Mouse (Mus musculus): ENCODE results near the gene Sys1. TPM values are rescaled to one million over a fixed set of nuclear protein-coding genes. Genes with fewer than 3 reads are reported as not detected.

The Sys1 gene
- total RNA-seq, 2 experiments from 2014 or later, result 26.0 to 26.2 TPM

DNA sequence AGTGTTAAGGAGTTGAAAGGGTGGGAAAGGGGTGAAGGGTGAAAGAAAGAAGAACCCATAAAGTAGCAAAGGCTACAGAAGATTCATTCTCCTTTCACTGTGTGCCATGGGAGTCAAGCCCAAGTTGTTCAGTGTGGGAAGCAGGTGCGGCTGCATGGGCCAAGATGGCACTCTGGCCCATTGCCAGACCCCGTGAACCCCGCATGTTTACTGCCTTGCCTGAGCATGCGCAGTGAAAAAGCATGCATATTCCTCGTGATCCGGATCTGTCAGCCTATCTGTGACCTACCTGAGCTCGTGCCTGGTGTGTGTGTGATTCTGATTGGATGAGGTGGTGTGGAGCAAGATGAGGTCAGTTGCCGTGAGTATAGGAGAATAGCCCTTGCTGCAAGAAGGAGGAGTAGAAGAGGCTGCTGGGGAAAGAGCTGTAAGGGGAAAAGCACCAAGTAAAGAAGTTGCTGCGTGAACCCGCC is 66.6 kb downstream of the Sys1 start:
- DNase-seq (ENCODE audit: low spot score), result peak; percentile 11

DNA sequence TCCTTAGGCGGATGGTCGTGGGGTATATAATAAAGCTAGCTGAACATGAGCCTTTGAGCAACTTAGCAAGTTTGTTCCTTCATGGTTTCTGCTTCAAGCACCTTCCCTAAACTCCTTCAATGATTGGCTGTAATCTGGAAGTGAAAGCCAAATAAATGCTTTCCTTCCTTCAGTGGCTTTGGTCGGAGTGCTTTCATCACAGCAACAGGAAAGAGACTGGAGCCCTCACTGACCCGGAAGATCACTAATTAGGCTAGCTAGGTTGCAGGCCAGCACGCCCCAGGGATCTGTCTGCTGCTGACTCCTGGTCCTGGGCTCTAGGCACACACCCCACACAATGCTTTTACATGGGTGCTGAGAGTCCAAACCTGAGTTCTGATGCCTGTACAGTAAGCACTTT is 71.8 kb downstream of the Sys1 start:
- no peak for DNase-seq (ENCODE audit: low spot score)

Other genes with a start within 250 kb of the Sys1 start
- gene Wfdc15b, start 235.3 kb upstream of the Sys1 start, total RNA-seq (2021), result not detected
- gene Svs2, start 218.5 kb upstream of the Sys1 start, total RNA-seq (2021), result not detected
- not detected for gene Svs3b, start 200.3 kb upstream of the Sys1 start, total RNA-seq (2021)
- gene Svs4, start 178.5 kb upstream of the Sys1 start, total RNA-seq (2021), result not detected
- not detected for gene Svs3a, start 167.7 kb upstream of the Sys1 start, total RNA-seq (2021)
- gene Svs6, start 140.2 kb upstream of the Sys1 start, total RNA-seq (2021), result not detected
- gene Svs5, start 124.2 kb upstream of the Sys1 start, total RNA-seq (2021), result not detected
- gene Slpi, start 67.9 kb upstream of the Sys1 start, total RNA-seq (2021), result under 1 TPM in 1 of 2 experiments, not detected in 1; 0.73 TPM
- not detected for gene Rbpjl, start 53.8 kb upstream of the Sys1 start, total RNA-seq (2021)
- gene Matn4, start 51.8 kb upstream of the Sys1 start, total RNA-seq (2021), result under 1 TPM; 0.59 to 0.78 TPM
- 10 to 100 TPM; 62.6 to 77.3 TPM for gene Sdc4, start 13.1 kb upstream of the Sys1 start, total RNA-seq (2021)
- gene Gm20458, start 4.0 kb downstream of the Sys1 start, total RNA-seq (2021), result 1 to 10 TPM; 3.8 to 6.5 TPM
- gene Trp53tg5, start 16.8 kb downstream of the Sys1 start, total RNA-seq (2021), result not detected
- 10 to 100 TPM; 22.8 to 24.5 TPM for gene Dbndd2, start 29.1 kb downstream of the Sys1 start, total RNA-seq (2021)
- gene Pigt, start 40.6 kb downstream of the Sys1 start, total RNA-seq (2021), result 10 to 100 TPM; 31.4 to 32.6 TPM
- not detected for gene Wfdc2, start 105.4 kb downstream of the Sys1 start, total RNA-seq (2021)
- gene Spint3, start 116.5 kb downstream of the Sys1 start, total RNA-seq (2021), result not detected
- gene Wfdc6a, start 128.5 kb downstream of the Sys1 start, total RNA-seq (2021), result not detected
- gene Eppin, start 136.6 kb downstream of the Sys1 start, total RNA-seq (2021), result not detected
- not detected for gene Wfdc6b, start 156.6 kb downstream of the Sys1 start, total RNA-seq (2021)
- not detected for gene Wfdc8, start 156.7 kb downstream of the Sys1 start, total RNA-seq (2021)
- gene Wfdc16, start 181.8 kb downstream of the Sys1 start, total RNA-seq (2021), result not detected
- gene Wfdc10, start 199.1 kb downstream of the Sys1 start, total RNA-seq (2021), result not detected
- not detected for gene Wfdc9, start 199.6 kb downstream of the Sys1 start, total RNA-seq (2021)
- gene Wfdc11, start 217.1 kb downstream of the Sys1 start, total RNA-seq (2021), result not detected
- not detected for gene Wfdc13, start 228.1 kb downstream of the Sys1 start, total RNA-seq (2021)
- not detected for gene Spint4, start 241.5 kb downstream of the Sys1 start, total RNA-seq (2021)